Mouse (Mus musculus) liver, adult 2 months (tissue): Measurements from ENCODE around the gene Stk4. TPM values are rescaled to one million over a fixed set of nuclear protein-coding genes. Genes with fewer than 3 reads are reported as not detected.

Source experiments
- DNase-seq: peaks from one replicate; pipeline ENCODE4 v3.0.0-alpha.2; 2011; ENCODE audit warnings: low read depth, low spot score; ENCODE audit errors: extremely low read depth
- H3K27ac ChIP-seq: fragments of 200-500 bp; replicated peaks from 2 replicates; pipeline ENCODE4 v1.5.1; 2012; ENCODE audit warnings: low read depth, mild to moderate bottlenecking, control low read depth, inconsistent platforms, low read length; ENCODE audit not compliant: insufficient read depth
- H3K27me3 ChIP-seq: fragments of 200-500 bp; 2 replicates; pipeline ENCODE4 v1.6.1; 2012; ENCODE audit warnings: mild to moderate bottlenecking, moderate library complexity, low read length, inconsistent platforms; ENCODE audit not compliant: control insufficient read depth, insufficient read depth
- H3K36me3 ChIP-seq: fragments of 200-500 bp; 2 replicates; pipeline ENCODE4 v1.6.1; 2012; ENCODE audit warnings: low read length, inconsistent platforms; ENCODE audit not compliant: control insufficient read depth, insufficient read depth
- H3K4me1 ChIP-seq: fragments of 200-500 bp; 2 replicates; pipeline ENCODE4 v1.6.1; 2011; ENCODE audit warnings: low read length; ENCODE audit not compliant: control insufficient read depth, insufficient read depth
- H3K4me3 ChIP-seq: fragments of 200-500 bp; 2 replicates; pipeline ENCODE4 v1.5.1; 2011; ENCODE audit warnings: low read depth, mild to moderate bottlenecking, control low read depth, low read length, moderate library complexity; ENCODE audit not compliant: insufficient read depth
- H3K79me2 ChIP-seq: fragments of 200-500 bp; 2 replicates; pipeline ENCODE4 v1.6.1; 2012; ENCODE audit warnings: inconsistent platforms, mild to moderate bottlenecking, low read length, moderate library complexity; ENCODE audit not compliant: control insufficient read depth, insufficient read depth
- H3K9ac ChIP-seq: fragments of 200-500 bp; 2 replicates; pipeline ENCODE4 v1.6.1; 2012; ENCODE audit warnings: low read depth, mild to moderate bottlenecking, control low read depth, inconsistent platforms, low read length
- CTCF ChIP-seq: fragments of 200-500 bp; IDR thresholded peaks from 2 replicates; pipeline ENCODE4 v1.5.1; 2011; ENCODE audit warnings: low read depth, low read length, control low read depth
- POLR2A ChIP-seq: fragments of 200-500 bp; IDR thresholded peaks from 2 replicates; pipeline ENCODE4 v1.6.1; 2011; ENCODE audit warnings: low read length, control low read depth; ENCODE audit not compliant: insufficient read depth; ENCODE audit errors: extremely low read depth
- WGBS: fragments of 180-500 bp; shearing (Covaris S2); methylation state at CpG from one replicate; pipeline ENCODE4 v1.1.7; 2018; 5-methylcytosine and 5-hydroxymethylcytosine counted together
- polyA plus RNA-seq: library from polyadenylated mRNA; depleted of rRNA; stranded (reverse); fragments of >200 nt; gene quantifications from 2 replicates; pipeline ENCODE4 v1.2.3, GENCODE M21; 2012
- total RNA-seq: library from RNA; depleted of rRNA; stranded (reverse); fragments of >200 nt; gene quantifications from 2 replicates; pipeline ENCODE4 v1.2.3, GENCODE M21; 2014

Gene Stk4
- total and polyA plus RNA-seq, 2 experiments, result 4.7 to 13.9 TPM

DNA sequence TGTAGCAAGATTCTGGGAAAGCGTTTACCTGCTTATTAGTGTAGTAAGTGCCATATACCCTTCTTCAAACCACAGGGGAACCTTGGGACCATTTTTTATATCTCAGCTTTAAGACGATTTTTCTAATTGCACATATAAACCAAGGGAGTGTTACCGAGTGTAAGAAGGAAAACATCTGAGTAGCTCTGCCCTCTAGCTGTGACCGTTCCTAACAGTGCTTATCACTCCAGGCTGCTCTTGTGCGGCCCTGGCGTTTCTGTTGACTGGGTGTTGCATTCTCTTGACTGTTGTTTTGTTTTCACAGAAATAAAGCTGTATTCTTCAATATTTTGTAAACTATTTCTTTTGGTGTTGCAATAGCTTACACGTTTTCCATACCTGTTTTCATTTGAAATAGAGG lies 24.0 kb downstream of the Stk4 start:
- H3K4me3 ChIP-seq, result no peak overlapping the region
- no peak for TF ChIP-seq POLR2A
- TF ChIP-seq CTCF, result no peak
- 77% methylated on average over 7 of the region's 7 CpGs for WGBS
- H3K27ac ChIP-seq, result no peak overlapping the region
- DNase-seq, result no peak
- no peaks in the 10 kb centered on the region for H3K4me1 ChIP-seq
- no peak overlapping the region for H3K9ac ChIP-seq
- no peaks in the 10 kb centered on the region for H3K79me2 ChIP-seq
- no peaks in the 10 kb centered on the region for H3K27me3 ChIP-seq
- H3K36me3 ChIP-seq, result peaks cover 35% of the 10 kb centered on the region

DNA sequence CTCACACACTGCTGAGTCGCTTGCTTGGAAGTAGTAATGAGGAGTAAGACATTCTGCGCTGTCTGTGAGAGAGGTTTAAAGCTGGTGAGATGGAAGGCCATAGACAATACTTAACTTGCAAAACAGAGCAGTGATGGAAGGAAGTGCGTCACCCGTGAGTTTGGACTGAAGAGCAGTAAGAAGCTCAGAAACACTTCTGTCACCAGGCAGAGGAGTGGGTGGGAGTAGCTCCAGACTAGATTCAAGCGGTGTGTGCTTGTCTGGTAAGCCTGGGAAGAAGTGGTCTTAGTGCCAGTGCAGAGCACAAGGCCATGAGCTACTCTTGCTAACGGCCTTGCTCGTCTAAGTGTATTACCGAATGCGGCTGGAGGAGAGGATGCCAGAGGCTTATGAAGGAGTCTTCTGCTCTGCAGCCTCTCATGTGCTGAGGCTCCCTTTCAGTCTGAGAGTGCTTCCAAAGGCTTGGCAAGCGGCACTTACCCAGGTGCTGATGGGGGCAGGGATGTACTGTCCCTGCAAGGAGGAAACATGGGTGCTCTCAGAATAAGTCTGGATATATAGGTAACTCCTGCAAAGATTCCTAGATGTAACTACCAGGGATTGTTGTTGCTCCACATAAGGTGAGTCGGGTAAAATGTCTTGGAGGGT lies 28.6 kb downstream of the Stk4 start:
- Histone ChIP-seq H3K9ac (no peak overlapping the region), H3K27ac (no peak overlapping the region), H3K27me3 (no peaks in the 10 kb centered on the region), H3K4me3 (no peak overlapping the region), H3K36me3 (peaks cover 32% of the 10 kb centered on the region), H3K4me1 (no peaks in the 10 kb centered on the region), H3K79me2 (no peaks in the 10 kb centered on the region)
- 95% methylated on average over 11 of the region's 11 CpGs for WGBS
- TF ChIP-seq POLR2A, result no peak
- TF ChIP-seq CTCF, result no peak
- DNase-seq, result no peak

GRCm38 (mm10) chr2:164101936-164102335 lies 31.8 kb downstream of the Stk4 start:
- H3K27me3 ChIP-seq, result no peaks in the 10 kb centered on the region
- peaks cover 27% of the 10 kb centered on the region for H3K36me3 ChIP-seq
- H3K27ac ChIP-seq, result no peak overlapping the region
- whole genome bisulfite sequencing, result 70% methylated on average over 1 of the region's 1 CpGs
- no peak for DNase-seq
- H3K4me3 ChIP-seq, result no peak overlapping the region
- no peaks in the 10 kb centered on the region for H3K79me2 ChIP-seq
- TF ChIP-seq POLR2A, result no peak
- TF ChIP-seq CTCF, result no peak
- H3K4me1 ChIP-seq, result no peaks in the 10 kb centered on the region
- H3K9ac ChIP-seq, result no peak overlapping the region

GRCm38 (mm10) chr2:164102366-164102765 lies 32.2 kb downstream of the Stk4 start:
- peaks cover 27% of the 10 kb centered on the region for H3K36me3 ChIP-seq
- 89% methylated on average over 3 of the region's 3 CpGs for WGBS
- no peaks in the 10 kb centered on the region for H3K27me3 ChIP-seq
- H3K79me2 ChIP-seq, result no peaks in the 10 kb centered on the region
- no peaks in the 10 kb centered on the region for H3K4me1 ChIP-seq
- H3K27ac ChIP-seq, result no peak overlapping the region
- no peak overlapping the region for H3K4me3 ChIP-seq
- no peak for DNase-seq
- TF ChIP-seq CTCF (no peak), POLR2A (no peak)
- no peak overlapping the region for H3K9ac ChIP-seq

- Histone ChIP-seq H3K4me1 (no peaks in the 10 kb centered on the region), H3K27ac (no peak overlapping the region), H3K9ac (no peak overlapping the region), H3K4me3 (no peak overlapping the region), H3K36me3 (peaks cover 22% of the 10 kb centered on the region), H3K79me2 (no peaks in the 10 kb centered on the region), H3K27me3 (no peaks in the 10 kb centered on the region)
- peak; percentile 26 for DNase-seq
- 36% methylated on average over 4 of the region's 4 CpGs for WGBS
- TF ChIP-seq CTCF (peak; percentile 76), POLR2A (no peak)
Observed at GRCm38 (mm10) chr2:164103501-164103900, 33.4 kb downstream of the Stk4 start.

DNA sequence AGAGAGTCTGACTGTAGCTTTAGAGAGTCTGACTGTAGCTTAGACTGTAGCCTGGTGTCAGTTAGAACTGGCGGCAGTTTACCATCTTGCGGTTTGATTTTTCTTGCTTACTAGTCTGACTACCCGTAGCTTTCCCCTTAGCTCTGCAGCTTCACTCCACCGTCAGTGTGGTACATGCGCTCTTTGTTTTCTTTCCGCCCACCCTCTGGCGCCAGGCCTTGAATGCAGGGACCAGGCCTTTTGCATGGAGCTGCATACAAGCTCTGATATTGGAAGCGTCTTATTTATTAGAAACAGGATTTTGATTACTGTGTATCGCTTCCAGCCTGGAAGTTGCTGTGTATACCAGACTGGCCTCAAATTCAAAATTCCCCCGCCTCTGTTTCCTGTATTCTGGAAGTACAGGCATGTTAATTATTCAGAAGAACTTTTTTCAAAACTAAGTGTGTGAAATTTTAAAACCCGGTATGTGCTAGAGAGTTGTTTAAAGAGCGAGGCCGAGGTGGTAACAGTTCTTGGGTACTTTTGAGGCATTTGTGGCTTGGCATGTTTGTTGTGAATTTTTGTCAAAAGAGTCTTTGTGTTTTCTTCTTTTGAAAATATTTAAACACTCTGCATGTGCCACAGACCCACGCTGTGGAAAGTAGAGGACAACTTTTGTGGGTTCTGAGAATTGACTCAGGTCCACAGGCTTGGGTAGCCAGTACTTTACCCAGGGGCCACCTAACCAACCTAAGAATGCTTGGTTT lies 36.3 kb downstream of the Stk4 start:
- no peaks in the 10 kb centered on the region for H3K27me3 ChIP-seq
- H3K27ac ChIP-seq, result no peak overlapping the region
- no peaks in the 10 kb centered on the region for H3K4me1 ChIP-seq
- no peak overlapping the region for H3K9ac ChIP-seq
- no peak for DNase-seq
- H3K79me2 ChIP-seq, result no peaks in the 10 kb centered on the region
- TF ChIP-seq CTCF (no peak), POLR2A (no peak)
- 90% methylated on average over 14 of the region's 14 CpGs for WGBS
- peaks cover 10% of the 10 kb centered on the region; the same call in 1 of the 2 replicates for H3K36me3 ChIP-seq
- H3K4me3 ChIP-seq, result no peak overlapping the region
